Mouse (Mus musculus) MEL (cell line): ENCODE data around the gene Klhl33.

Source experiments
- CHD1 ChIP-seq: IDR thresholded peaks from 2 replicates; pipeline ENCODE4 v1.6.1; 2012; ENCODE audit warnings: low read depth, mild to moderate bottlenecking, inconsistent platforms, low read length, improper control_type of control experiment
- CTCF ChIP-seq, 3 experiments: IDR thresholded peaks in 2 of 3; conservative IDR thresholded peaks in 1 of 3; 2 replicates each; pipeline ENCODE4 v1.5.1; 2011 to 2012; ENCODE audit warnings: low read length in 3 of 3, low read depth in 2 of 3, mild to moderate bottlenecking in 2 of 3, improper control_type of control experiment in 1 of 3, inconsistent platforms in 1 of 3, mixed read lengths in 1 of 3, moderate library complexity in 1 of 3; ENCODE audit not compliant: control insufficient read depth in 1 of 3, insufficient read depth in 1 of 3, poor library complexity in 1 of 3, severe bottlenecking in 1 of 3
- JUND ChIP-seq: IDR thresholded peaks from 2 replicates; pipeline ENCODE4 v1.6.1; 2011; ENCODE audit warnings: low read depth, mild to moderate bottlenecking, improper control_type of control experiment, low read length
- KAT2A ChIP-seq: conservative IDR thresholded peaks from 2 replicates; pipeline ENCODE4 v1.6.1; 2012; ENCODE audit warnings: low read depth, low read length, improper control_type of control experiment, inconsistent platforms
- MYC ChIP-seq: IDR thresholded peaks from 2 replicates; pipeline ENCODE4 v1.6.1; 2011; ENCODE audit warnings: low read depth, mild to moderate bottlenecking, low read length, improper control_type of control experiment, moderate library complexity
- NRF1 ChIP-seq: IDR thresholded peaks from 2 replicates; pipeline ENCODE4 v1.6.1; 2014; ENCODE audit warnings: low read depth, mild to moderate bottlenecking, inconsistent platforms, low read length, improper control_type of control experiment, moderate library complexity; ENCODE audit not compliant: poor library complexity, insufficient read depth, severe bottlenecking
- POLR2A ChIP-seq, 2 experiments: IDR thresholded peaks; 2 replicates each; pipeline ENCODE4 v1.6.1; 2011 to 2012; ENCODE audit warnings: low read length in 2 of 2, mild to moderate bottlenecking in 2 of 2, control low read depth in 1 of 2, improper control_type of control experiment in 1 of 2, low read depth in 1 of 2, moderate library complexity in 1 of 2; ENCODE audit not compliant: control insufficient read depth in 1 of 2, insufficient read depth in 1 of 2, poor library complexity in 1 of 2
- POLR2AphosphoS2 ChIP-seq: IDR thresholded peaks from 2 replicates; pipeline ENCODE4 v1.6.1; 2011; ENCODE audit warnings: low read length, improper control_type of control experiment
- SIN3A ChIP-seq: IDR thresholded peaks from 2 replicates; pipeline ENCODE4 v1.6.1; 2012; ENCODE audit warnings: low read length, improper control_type of control experiment, inconsistent platforms
- TAL1 ChIP-seq: IDR thresholded peaks from 2 replicates; pipeline ENCODE4 v1.6.1; 2012; ENCODE audit warnings: mild to moderate bottlenecking, inconsistent platforms, low read length, moderate library complexity, mixed read lengths
- USF2 ChIP-seq, 2 experiments: IDR thresholded peaks; 2 replicates each; pipeline ENCODE4 v1.6.1; 2011 to 2012; ENCODE audit warnings: improper control_type of control experiment in 2 of 2, low read length in 2 of 2, borderline replicate concordance in 1 of 2, inconsistent platforms in 1 of 2, low read depth in 1 of 2, mild to moderate bottlenecking in 1 of 2; ENCODE audit not compliant: insufficient read depth in 1 of 2
- ZC3H11A ChIP-seq: IDR thresholded peaks from 2 replicates; pipeline ENCODE4 v1.6.1; 2012; ENCODE audit warnings: low read depth, mild to moderate bottlenecking, inconsistent platforms, low read length, improper control_type of control experiment
- ZNF384 ChIP-seq: IDR thresholded peaks from 2 replicates; pipeline ENCODE4 v1.6.1; 2012; ENCODE audit warnings: low read depth, mild to moderate bottlenecking, inconsistent platforms, low read length, improper control_type of control experiment

- TF ChIP-seq CTCF (IDR thresholded peaks at IDR 0.05 in 2 of 3, conservative IDR thresholded peaks at IDR 0.05 in 1 of 3; ENCODE audit: control insufficient read depth in 1 of 3, insufficient read depth in 1 of 3, low read depth in 2 of 3, low read length in 3 of 3, poor library complexity in 1 of 3, severe bottlenecking in 1 of 3) (no peak), SIN3A (no peak), ZC3H11A (no peak), POLR2A (IDR thresholded peaks at IDR 0.05; ENCODE audit: control insufficient read depth in 1 of 2, insufficient read depth in 1 of 2, low read depth in 1 of 2, low read length in 2 of 2, poor library complexity in 1 of 2) (no peak), USF2 (IDR thresholded peaks at IDR 0.05; ENCODE audit: borderline replicate concordance in 1 of 2, insufficient read depth in 1 of 2, low read depth in 1 of 2, low read length in 2 of 2) (no peak), CHD1 (no peak), POLR2AphosphoS2 (no peak), ZNF384 (no peak), NRF1 (no peak), TAL1 (no peak), MYC (no peak), JUND (no peak), KAT2A (no peak)
Observed at GRCm38 (mm10) chr14:50855788-50856187, 41.5 kb downstream of the Klhl33 start.
